Mouse (Mus musculus) CD8-positive naive resting alpha-beta T cell, adult 2 months (primary cell): ENCODE data around the gene Aldh1l1.

Experiments
- DNase-seq, 2 experiments: peaks; one replicate each; pipeline ENCODE4 v3.0.0; 2022; ENCODE audit warnings: low read depth in 2 of 2, low spot score in 2 of 2

The Aldh1l1 gene

GRCm38 (mm10) chr6:90470947-90471541 lies 15.2 kb upstream of the Aldh1l1 start:
- no peak for DNase-seq

GRCm38 (mm10) chr6:90472079-90472478 lies 14.1 kb upstream of the Aldh1l1 start:
- no peak for DNase-seq

GRCm38 (mm10) chr6:90472697-90473096 lies 13.5 kb upstream of the Aldh1l1 start:
- no peak for DNase-seq

- no peak for DNase-seq
Measured at GRCm38 (mm10) chr6:90473630-90474360, 12.4 kb upstream of the Aldh1l1 start.

- DNase-seq, result no peak
Measured at GRCm38 (mm10) chr6:90474361-90474750, 11.9 kb upstream of the Aldh1l1 start.

GRCm38 (mm10) chr6:90475176-90475853 lies 10.9 kb upstream of the Aldh1l1 start:
- no peak for DNase-seq

DNA sequence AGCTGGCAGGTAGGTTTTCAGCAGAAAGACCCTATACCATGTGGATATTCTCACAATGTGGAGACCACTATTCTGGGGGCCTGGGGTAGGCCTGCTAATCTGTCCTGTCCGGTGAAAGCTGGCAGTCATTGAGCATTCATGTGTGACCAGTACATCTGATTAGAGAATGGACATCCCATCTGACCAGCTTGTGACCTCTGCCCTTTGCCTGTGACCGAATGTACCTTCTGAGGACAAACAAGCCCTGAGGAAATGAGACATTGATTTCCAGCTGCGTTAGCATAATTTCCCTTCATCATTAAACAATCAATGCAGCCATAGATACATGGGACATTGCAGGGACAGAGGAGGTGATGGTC lies 10.4 kb upstream of the Aldh1l1 start:
- no peak for DNase-seq

DNA sequence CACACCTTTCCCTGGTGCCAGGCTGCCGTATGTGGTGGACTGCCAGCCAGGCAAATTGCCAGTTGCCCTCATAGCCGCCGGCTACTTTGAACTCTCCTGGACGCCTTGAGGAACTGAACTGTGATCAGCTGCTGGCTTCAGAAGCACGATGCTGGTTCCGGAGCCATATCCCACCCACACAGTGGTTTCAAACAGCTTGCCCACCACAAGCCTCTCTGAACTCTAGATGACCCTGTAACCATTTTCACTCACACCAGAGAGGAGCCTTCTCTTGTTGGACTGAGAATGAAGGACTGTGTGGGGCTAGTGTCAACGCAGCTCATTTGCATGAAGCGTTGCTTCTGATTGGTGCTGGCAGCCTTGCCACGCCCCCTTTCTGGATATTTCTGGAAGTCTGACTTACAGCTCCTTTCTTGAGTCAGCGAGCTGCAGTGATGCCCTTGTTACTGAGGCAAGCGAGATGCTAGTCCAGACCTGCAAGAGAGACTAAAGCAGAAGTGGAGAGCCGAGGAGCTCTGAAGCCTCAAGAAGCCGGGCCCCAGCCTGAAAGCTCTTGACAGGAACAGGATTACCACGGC lies 9.2 kb upstream of the Aldh1l1 start:
- DNase-seq, result no peak

GRCm38 (mm10) chr6:90484249-90484648 lies 2.0 kb upstream of the Aldh1l1 start:
- no peak for DNase-seq

GRCm38 (mm10) chr6:90484876-90485275 lies 1.4 kb upstream of the Aldh1l1 start:
- DNase-seq, result no peak

DNA sequence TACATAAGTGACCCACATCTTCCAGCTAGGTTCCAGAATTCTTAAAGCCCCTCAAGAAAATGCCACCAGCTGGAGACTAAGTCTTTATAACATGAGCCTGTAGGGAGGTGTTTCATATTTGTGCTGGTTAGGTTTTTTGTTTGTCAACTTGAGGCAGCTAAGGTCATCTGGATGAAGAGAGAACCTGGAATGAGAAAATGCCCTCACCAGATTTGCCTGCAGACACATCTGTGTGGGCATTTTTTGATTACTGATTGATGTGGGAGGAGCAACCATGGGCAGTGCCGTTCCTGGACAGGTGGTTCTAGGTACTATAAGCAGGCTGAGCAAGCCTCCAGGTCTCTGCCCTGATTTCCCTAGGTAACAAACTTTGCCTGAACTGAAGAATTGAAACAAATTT lies 1.3 kb downstream of the Aldh1l1 start:
- DNase-seq, result no peak

DNA sequence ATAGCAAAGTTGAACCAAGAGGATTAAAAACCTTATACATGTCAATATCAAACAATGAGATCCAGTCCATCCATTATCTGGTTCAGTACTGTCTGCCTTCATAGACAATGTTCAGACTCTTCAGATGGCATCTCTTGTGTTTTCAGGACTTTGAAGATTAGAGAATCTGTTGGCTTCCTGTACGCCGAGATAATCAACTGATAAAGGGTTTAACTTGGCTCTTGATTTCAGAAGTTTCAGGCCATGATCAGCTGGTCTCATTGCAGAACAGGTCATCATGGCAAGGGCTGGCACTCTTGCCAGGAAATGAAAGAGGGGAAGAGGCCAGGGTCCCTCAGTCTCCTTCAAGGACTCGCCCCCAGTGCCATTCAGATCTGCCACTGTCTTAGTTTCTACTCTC lies 3.3 kb downstream of the Aldh1l1 start:
- no peak for DNase-seq

DNA sequence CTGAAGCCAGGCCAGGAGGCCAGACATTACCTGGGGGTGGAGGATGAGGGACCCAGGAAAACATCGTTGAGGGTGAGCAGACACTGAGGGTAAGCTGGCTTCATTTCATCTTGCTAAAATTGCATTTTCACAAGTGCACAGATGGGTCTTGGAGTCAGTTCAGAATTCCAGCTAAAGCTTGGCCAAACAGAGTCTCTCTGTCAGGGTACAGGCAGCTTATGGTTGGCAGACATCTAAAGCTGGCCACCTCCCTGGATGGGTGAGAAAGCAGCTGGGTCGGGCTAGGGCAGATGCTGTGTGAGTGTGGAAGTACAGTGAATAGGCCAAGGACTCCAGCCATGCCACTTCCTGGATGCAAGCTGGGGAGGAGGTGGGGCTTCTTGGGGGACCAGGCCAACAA lies 4.7 kb downstream of the Aldh1l1 start:
- no peak for DNase-seq

DNA sequence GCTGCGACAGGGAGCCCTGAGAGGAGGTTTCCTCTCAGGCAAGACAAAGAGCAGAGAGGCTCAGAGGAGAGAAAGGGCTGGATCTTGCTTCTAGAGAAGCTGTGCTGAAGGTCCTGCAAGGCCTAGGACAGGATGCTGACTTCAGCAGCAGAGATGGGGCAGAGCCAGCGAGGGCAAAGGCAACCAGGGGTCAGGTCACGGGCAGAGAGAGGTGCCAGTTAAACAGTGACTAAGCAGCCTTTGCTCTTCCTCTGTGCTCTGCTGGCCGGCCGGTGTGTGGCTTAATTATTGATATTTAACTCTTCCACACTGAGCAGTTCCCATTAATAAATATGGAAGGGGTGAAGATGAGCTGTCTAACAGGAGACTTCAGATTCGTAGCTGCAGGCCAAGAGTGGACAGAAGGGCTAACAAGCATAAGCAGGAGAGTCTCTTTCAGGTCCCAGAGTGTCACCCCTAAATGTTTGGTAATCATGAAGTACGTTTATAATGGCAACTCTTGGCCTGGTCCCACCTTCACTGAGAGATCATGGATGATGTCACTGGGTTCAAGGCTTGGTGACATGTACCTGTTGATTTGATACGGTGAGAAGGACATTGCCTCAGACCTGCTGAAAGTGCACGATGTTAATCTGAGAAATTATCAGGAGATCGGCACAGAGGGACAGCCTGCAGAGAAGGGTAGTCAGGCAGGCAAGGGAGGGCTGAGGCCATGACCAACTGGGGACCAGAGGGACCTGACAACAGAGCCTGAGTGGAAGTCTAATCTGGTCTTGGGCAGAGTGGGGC lies 5.9 kb downstream of the Aldh1l1 start:
- DNase-seq, result no peak

DNA sequence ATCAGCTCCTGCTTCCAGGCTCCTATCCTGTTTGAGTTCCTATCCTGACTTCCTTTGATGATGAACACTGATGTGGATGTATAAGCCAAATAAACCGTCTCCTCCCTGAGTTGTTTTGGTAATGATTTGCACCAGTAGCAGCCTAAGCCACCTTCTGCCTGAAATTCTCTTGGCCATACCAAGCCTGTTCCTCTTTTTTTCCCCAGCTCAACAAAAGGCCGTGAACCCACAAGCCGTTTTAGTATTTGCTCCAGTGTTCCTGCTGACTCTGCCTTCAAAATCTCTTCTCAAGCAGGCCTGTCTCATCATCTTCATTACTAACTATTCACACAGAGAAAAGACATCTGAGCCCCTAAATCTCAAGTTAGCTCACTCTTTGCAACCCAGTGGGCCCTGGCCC lies 7.9 kb downstream of the Aldh1l1 start:
- no peak for DNase-seq

DNA sequence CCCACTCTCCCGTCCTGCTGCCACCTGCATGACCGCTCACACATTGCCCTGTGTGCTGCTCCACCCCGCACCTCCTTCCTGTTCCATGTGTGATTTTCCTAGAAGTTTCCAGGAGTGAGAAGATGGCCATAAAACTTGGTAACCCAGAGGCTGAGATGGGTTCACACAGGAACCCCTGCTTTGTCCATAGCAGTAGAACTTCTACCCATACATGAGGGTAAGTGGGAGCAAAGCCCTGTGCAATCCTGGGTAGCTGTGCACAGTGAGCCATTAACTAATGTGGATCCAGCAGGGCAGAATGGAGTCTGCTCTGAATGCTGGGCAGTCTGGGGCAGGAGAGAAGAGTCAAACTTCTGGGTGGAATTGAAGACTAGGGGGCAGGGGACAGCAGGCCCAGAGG lies 8.3 kb downstream of the Aldh1l1 start:
- DNase-seq, result no peak

DNA sequence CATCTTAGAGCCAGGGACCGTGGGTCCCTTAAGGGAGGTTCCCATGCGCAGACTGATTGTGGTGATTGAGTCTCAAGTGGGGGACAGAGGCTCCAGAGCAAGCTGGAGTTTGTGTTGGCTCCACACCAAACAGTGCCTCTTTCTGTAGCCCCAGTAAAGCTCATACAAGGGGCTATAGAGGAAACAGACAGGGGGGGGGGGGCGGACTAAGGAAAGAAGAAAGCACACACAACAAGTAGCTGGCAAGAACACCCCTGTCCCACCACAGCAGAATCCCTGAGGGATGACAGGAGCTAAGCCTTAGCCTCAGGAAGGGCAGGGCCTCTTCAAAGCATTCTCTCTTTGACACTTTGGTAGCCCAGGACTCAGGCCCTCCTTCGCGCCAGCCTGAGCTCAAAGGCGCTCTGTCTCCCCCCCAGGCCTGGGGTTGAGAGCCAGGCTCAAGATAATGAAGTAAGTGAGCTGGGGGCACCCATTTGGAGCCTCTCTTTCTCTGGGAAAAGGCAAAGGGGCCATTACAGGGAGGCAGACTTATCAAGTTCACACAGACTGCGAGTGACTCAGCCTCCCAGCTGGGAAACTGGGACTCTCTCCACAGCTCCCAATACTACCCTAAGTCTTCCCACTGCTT lies 9.2 kb downstream of the Aldh1l1 start:
- no peak for DNase-seq

DNA sequence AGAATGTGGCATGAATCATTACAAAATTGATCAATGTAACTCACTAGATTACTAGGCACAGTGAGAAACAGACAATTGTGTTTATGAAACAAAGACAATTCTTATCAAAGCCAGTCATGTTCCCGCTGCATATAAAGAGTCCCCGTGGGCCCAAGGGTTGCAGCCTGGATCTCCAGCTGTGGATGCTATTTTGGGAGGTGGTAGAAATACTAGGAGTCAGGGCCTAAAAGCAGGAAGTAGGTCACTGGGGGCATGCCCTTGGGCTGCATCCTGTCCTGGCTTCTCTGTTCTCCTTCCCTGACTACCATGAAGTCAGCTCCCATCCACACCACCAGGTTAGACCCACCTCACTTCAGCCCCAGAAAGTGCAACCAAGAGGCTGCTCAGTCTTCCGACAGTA lies 10.0 kb downstream of the Aldh1l1 start:
- DNase-seq, result no peak

- DNase-seq, result no peak
Measured at GRCm38 (mm10) chr6:90499509-90499908, 13.3 kb downstream of the Aldh1l1 start.

DNA sequence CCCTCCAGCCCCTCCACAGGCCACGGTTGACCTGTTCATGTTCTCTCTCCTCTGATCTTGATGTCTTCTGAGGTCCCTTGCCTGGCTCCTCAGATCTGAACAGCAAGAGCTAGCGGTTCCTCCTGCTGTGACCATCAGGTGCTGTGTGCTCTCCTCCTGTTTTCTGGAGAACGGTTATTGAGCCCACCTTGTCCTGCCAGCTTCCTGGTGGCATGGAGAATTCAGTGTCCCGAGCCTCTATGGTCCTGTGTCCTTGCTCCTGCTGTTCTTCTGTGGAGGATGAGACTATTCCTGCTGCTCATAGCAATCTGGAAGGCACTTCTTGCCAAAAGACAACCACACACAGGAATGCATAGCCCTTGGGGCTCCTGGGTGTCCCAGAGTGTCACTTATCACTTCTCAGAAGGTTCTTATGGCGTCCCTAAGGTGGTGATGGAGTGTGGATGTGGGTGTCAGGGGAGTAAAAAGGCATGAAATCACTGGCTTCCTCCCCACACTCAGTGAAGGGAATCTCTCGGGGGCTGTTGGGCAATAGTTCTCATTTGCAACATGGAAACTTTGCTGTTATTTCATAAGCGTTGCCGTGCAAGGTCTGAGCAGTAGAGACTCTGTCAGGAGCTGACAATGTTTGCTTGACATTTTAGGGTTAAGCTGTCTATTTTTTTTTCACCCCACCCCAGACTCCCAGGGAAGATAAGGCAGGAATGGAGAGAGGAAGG lies 15.2 kb downstream of the Aldh1l1 start:
- no peak for DNase-seq
